Mouse (Mus musculus): ENCODE measurements around the gene Slc35b1. TPM values are rescaled to one million over a fixed set of nuclear protein-coding genes. Genes with fewer than 3 reads are reported as not detected.
A peak's percentile ranks its signal among the peaks of the same experiment; 100 is the strongest.

The Slc35b1 gene
- polyA plus RNA-seq, 1 experiment from 2014 or later = 102 TPM

- Histone ChIP-seq H3K27me3 (no peaks in the 10 kb centered on the region), H3K9ac (peak overlapping the region; percentile 77), H3K4me2 (peak overlapping the region; percentile 50), H3K9me3 (no peaks in the 10 kb centered on the region), H3K36me3 (peaks cover 57% of the 10 kb centered on the region), H3K27ac (peak overlapping the region; percentile 86), H3K4me3 (peak overlapping the region; percentile 86), H3K4me1 (peaks cover 5% of the 10 kb centered on the region; the same call in 1 of the 2 replicates)
- under 1% methylated on average over 14 of the region's 14 CpGs for WGBS
- ATAC-seq (ENCODE audit: insufficient number of reproducible peaks, low FRiP score, low TSS enrichment, low read depth) = no peak
Observed at GRCm38 (mm10) chr11:95384973-95385320, 455 bp downstream of the Slc35b1 start.

DNA sequence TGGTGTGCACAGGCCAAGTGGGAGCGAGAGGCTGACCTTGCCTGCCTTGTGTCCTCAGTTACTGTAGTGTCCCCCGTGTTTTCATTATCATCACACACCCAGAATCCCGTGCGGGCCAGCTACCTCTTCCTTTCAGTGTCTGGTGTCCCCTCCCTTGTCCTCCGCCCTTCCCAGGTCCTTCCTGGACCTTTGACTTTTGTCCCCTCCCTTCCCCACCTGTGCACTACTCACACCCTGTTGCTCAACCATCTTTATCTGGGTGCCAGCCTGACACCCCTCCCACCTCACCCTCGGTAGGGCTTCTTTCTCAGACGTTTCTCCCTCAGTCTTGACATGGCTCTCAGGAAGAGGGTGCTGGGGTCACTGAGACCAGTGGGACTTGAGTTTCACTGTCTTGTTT, 2.9 kb downstream of the Slc35b1 start:
- Histone ChIP-seq H3K27ac (no peak overlapping the region), H3K4me2 (no peak overlapping the region), H3K36me3 (peaks cover 52% of the 10 kb centered on the region), H3K4me3 (no peak overlapping the region), H3K9me3 (no peaks in the 10 kb centered on the region), H3K4me1 (peaks cover 13% of the 10 kb centered on the region), H3K9ac (no peak overlapping the region), H3K27me3 (no peaks in the 10 kb centered on the region)
- no peak for ATAC-seq (ENCODE audit: insufficient number of reproducible peaks, low FRiP score, low TSS enrichment, low read depth)
- WGBS = 95% methylated on average over 7 of the region's 7 CpGs

DNA sequence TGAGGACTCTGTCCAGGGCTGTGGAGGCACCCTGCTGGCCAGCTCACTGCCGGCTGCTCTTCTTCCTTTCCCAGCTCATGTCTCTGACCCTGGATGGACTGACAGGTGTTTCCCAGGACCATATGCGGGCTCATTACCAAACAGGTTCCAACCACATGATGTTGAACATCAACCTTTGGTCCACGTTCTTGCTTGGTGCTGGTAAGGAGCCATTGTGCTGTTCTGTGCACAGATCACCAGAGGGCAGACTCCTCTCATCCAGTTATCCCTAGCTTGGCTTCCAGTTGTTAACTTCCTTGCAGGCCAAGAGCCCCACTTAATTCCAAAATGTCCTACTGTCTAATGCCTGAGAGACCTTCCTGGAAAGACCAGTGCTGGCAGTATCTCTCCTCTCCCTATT, 4.5 kb downstream of the Slc35b1 start:
- Histone ChIP-seq H3K9ac (no peak overlapping the region), H3K4me1 (peaks cover 25% of the 10 kb centered on the region), H3K9me3 (no peaks in the 10 kb centered on the region), H3K27ac (no peak overlapping the region), H3K27me3 (no peaks in the 10 kb centered on the region), H3K36me3 (peaks cover 52% of the 10 kb centered on the region), H3K4me2 (no peak overlapping the region), H3K4me3 (no peak overlapping the region)
- WGBS = 68% methylated on average over 3 of the region's 3 CpGs
- no peak for ATAC-seq (ENCODE audit: insufficient number of reproducible peaks, low FRiP score, low TSS enrichment, low read depth)

GRCm38 (mm10) chr11:95390420-95390819, 5.9 kb downstream of the Slc35b1 start:
- Histone ChIP-seq H3K4me1 (peaks cover 28% of the 10 kb centered on the region), H3K36me3 (peaks cover 52% of the 10 kb centered on the region), H3K9ac (no peak overlapping the region), H3K4me2 (no peak overlapping the region), H3K27me3 (no peaks in the 10 kb centered on the region), H3K4me3 (no peak overlapping the region), H3K9me3 (no peaks in the 10 kb centered on the region), H3K27ac (no peak overlapping the region)
- 92% methylated on average over 6 of the region's 6 CpGs for WGBS
- ATAC-seq (ENCODE audit: insufficient number of reproducible peaks, low FRiP score, low TSS enrichment, low read depth) = no peak

DNA sequence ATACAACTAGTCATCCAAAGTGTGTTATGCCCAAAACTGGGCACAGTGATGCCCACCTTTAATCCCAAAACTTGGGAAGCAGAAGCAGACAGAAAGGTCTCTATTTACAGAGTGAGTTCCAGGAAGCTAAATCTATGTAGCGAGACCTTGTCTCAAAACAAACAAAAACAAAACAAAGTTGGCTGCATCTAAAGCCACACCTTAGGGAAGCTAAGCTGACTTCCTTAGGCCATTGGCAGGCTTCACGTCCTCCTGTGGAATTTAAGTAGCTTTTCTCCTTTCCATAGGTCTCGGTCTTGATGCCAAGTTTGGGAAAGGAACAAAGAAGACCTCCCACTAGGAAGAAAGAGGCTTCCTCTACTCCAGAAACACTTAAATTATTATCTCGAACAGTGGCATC, 6.7 kb downstream of the Slc35b1 start:
- no peak for ATAC-seq (ENCODE audit: insufficient number of reproducible peaks, low FRiP score, low TSS enrichment, low read depth)
- no peak overlapping the region for H3K9ac ChIP-seq
- 70% methylated on average over 4 of the region's 4 CpGs for WGBS
- peaks cover 25% of the 10 kb centered on the region for H3K4me1 ChIP-seq
- H3K27ac ChIP-seq = no peak overlapping the region
- no peak overlapping the region for H3K4me3 ChIP-seq
- H3K27me3 ChIP-seq = no peaks in the 10 kb centered on the region
- H3K9me3 ChIP-seq = no peaks in the 10 kb centered on the region
- H3K36me3 ChIP-seq = peaks cover 52% of the 10 kb centered on the region
- H3K4me2 ChIP-seq = no peak overlapping the region

DNA sequence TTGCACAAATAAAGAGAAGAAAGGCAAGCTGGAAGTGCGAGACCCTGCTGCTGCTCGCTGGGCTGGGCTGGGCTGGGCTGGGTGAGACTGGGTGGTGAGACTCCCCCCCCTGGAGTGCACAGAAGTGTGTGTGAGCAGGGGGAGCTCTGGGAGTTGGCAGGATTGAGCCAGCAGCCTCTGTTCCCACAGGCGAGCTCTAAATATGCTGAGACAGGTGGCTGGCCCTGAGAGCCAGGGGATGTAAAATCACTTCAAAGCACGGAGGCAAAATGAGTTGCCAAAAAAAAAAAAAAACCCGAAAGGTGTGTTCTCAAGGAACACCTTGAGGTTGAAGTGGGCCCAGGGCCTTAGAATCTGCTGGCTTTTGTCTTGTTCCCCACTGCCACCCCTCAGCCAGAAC, 7.3 kb downstream of the Slc35b1 start:
- ATAC-seq (ENCODE audit: insufficient number of reproducible peaks, low FRiP score, low TSS enrichment, low read depth) = no peak

DNA sequence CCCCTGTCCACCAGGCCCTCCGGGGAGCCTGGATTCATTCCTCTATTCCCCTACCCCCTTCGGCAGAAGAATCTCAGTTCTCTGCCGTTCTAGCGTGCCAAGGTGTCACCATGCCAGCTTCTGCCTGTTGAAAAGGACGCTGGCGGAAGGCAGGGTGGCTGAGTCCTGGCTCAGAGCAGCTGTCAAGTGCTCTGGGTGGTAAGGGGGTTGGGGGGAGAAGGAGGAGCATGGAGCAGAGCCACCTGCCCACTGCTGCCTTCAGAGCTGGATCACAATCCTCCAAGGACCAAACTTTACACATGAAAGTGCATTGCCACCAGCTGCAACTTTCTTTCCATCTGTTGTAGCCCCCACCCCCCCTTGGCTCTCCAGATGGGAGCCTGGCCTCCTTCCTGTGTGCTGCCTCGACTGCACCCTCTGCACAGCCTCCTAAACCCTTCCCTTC, 7.8 kb downstream of the Slc35b1 start:
- no peak for ATAC-seq (ENCODE audit: insufficient number of reproducible peaks, low FRiP score, low TSS enrichment, low read depth)
- Histone ChIP-seq H3K27me3 (no peaks in the 10 kb centered on the region), H3K4me3 (no peak overlapping the region), H3K4me2 (no peak overlapping the region), H3K4me1 (peaks cover 25% of the 10 kb centered on the region), H3K9me3 (no peaks in the 10 kb centered on the region), H3K9ac (no peak overlapping the region), H3K27ac (peak overlapping the region; percentile 60), H3K36me3 (peaks cover 42% of the 10 kb centered on the region)
- 32% methylated on average over 7 of the region's 7 CpGs for WGBS

More for the DNA sequence above, 7.3 kb downstream of the Slc35b1 start:
- Histone ChIP-seq H3K4me1 (peaks cover 25% of the 10 kb centered on the region), H3K9me3 (no peaks in the 10 kb centered on the region), H3K9ac (no peak overlapping the region), H3K4me2 (no peak overlapping the region), H3K36me3 (peaks cover 47% of the 10 kb centered on the region), H3K27ac (peak overlapping the region; percentile 60; the same call in 1 of the 2 replicates), H3K27me3 (no peaks in the 10 kb centered on the region), H3K4me3 (no peak overlapping the region)
- WGBS = 41% methylated on average over 5 of the region's 5 CpGs

DNA sequence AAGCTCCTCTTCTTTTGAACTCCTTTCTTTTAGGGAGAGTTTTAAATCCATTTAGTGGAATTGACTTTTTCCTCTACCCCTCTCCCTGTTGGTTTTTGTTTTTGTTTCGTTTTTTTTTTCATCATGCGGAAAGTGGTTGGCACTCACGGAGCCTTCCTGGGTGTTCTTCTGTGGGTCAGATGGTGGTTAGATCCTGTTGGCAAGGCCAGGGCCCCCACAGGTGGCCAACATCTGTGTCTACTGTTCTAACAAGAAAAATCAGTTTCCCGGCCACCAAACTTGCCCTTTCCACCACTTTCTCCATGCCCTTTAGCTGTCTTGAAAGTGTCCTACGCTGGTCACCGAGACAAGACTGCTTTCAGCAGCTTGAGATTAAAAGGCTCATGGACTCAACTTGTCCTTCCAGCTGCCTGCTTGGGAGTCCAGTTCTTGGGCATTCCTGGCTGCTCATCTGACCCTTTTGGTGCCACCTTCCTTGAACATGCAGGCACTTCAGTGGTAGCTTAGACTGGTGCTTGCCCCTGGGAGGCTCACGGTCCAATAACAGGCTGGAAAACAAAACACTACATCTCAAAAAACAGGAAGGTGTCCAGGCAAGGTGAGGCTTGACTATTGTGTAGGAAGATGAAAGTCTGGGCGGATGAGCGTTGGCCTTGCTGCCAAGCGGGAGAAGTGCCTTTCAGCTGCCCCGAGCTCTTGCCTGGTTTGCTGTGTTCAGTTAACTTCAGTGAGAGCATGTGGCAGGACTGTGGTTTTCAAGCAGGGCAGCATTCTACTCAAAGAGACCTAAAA, 8.4 kb downstream of the Slc35b1 start:
- Histone ChIP-seq H3K4me1 (peaks cover 26% of the 10 kb centered on the region), H3K27me3 (no peaks in the 10 kb centered on the region), H3K4me2 (no peak overlapping the region), H3K9me3 (no peaks in the 10 kb centered on the region), H3K27ac (peak overlapping the region; percentile 60), H3K9ac (no peak overlapping the region), H3K4me3 (no peak overlapping the region), H3K36me3 (peaks cover 35% of the 10 kb centered on the region)
- no peak for ATAC-seq (ENCODE audit: insufficient number of reproducible peaks, low FRiP score, low TSS enrichment, low read depth)
- 49% methylated on average over 11 of the region's 11 CpGs for WGBS

- peaks cover 31% of the 10 kb centered on the region for H3K4me1 ChIP-seq
- 26% methylated on average over 5 of the region's 5 CpGs for WGBS
- no peak overlapping the region for H3K9ac ChIP-seq
- H3K4me2 ChIP-seq = no peak overlapping the region
- no peak for ATAC-seq (ENCODE audit: insufficient number of reproducible peaks, low FRiP score, low TSS enrichment, low read depth)
- peak overlapping the region; percentile 60; the same call in 1 of the 2 replicates for H3K27ac ChIP-seq
- no peak overlapping the region for H3K4me3 ChIP-seq
- no peaks in the 10 kb centered on the region for H3K27me3 ChIP-seq
- H3K36me3 ChIP-seq = peaks cover 30% of the 10 kb centered on the region
- no peaks in the 10 kb centered on the region for H3K9me3 ChIP-seq
Observed at GRCm38 (mm10) chr11:95393500-95393816, 9.0 kb downstream of the Slc35b1 start.

DNA sequence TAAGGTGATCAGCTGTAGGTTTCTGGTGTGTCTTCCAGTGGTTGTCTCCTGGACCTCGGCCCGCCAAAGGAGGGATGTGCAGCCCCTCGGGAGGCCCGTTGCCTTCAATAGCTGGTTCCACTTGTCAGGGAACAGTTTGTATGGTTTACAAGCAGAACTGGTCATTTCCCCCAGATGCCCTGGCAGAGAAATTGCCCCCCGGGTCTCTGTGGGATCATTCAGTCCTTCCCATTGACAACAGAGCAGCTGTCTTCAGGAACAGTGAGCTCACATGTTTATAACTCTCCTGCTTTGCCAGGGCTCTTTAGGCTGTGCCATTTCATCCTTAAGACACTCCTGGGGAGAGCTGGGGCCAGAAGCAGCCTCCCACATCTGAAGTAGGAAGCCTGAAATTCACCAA, 9.6 kb downstream of the Slc35b1 start:
- Histone ChIP-seq H3K4me2 (no peak overlapping the region), H3K9me3 (no peaks in the 10 kb centered on the region), H3K4me1 (peaks cover 31% of the 10 kb centered on the region), H3K27ac (no peak overlapping the region), H3K36me3 (peaks cover 24% of the 10 kb centered on the region), H3K4me3 (no peak overlapping the region), H3K27me3 (no peaks in the 10 kb centered on the region; the same call in 1 of the 2 replicates), H3K9ac (no peak overlapping the region)
- 30% methylated on average over 5 of the region's 5 CpGs for WGBS
- no peak for ATAC-seq (ENCODE audit: insufficient number of reproducible peaks, low FRiP score, low TSS enrichment, low read depth)

DNA sequence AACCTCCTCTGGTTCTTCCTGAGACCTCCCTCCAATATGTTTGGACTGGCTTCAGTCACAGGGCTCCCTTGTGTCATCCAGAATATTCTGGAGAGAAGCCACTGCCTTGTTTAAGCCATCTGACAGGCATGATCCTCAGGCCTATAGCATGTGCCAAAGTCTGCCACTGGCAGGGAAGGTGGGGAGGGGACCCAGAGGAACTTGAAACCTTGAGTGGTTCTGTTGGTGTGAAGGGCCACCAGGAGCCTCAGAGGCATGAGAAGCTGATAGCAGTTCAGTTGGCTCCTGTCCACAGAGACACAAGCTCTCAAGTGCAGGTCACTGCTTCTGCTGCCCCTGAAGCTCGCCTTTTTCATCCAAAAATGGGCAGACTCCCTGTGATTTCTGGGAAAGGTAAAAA, 12.1 kb downstream of the Slc35b1 start:
- peaks cover 3% of the 10 kb centered on the region; the same call in 1 of the 2 replicates for H3K27me3 ChIP-seq
- H3K9ac ChIP-seq = no peak overlapping the region
- WGBS = 50% methylated on average over 1 of the region's 1 CpGs
- H3K27ac ChIP-seq = no peak overlapping the region
- peaks cover 31% of the 10 kb centered on the region for H3K4me1 ChIP-seq
- 0 out of 2 replicates have a peak, but pooled peaks cover 3% of the 10 kb centered on the region for H3K36me3 ChIP-seq
- no peak for ATAC-seq (ENCODE audit: insufficient number of reproducible peaks, low FRiP score, low TSS enrichment, low read depth)
- no peaks in the 10 kb centered on the region for H3K9me3 ChIP-seq
- H3K4me3 ChIP-seq = no peak overlapping the region
- H3K4me2 ChIP-seq = no peak overlapping the region

- Histone ChIP-seq H3K27me3 (peaks cover 3% of the 10 kb centered on the region; the same call in 1 of the 2 replicates), H3K27ac (no peak overlapping the region), H3K36me3 (no peaks in the 10 kb centered on the region), H3K4me2 (no peak overlapping the region), H3K4me3 (no peak overlapping the region), H3K4me1 (peaks cover 23% of the 10 kb centered on the region), H3K9me3 (no peaks in the 10 kb centered on the region), H3K9ac (no peak overlapping the region)
- no peak for ATAC-seq (ENCODE audit: insufficient number of reproducible peaks, low FRiP score, low TSS enrichment, low read depth)
- WGBS = 54% methylated on average over 14 of the region's 14 CpGs
Observed at GRCm38 (mm10) chr11:95397843-95398835, 13.6 kb downstream of the Slc35b1 start.
